Mouse (Mus musculus): Measurements from ENCODE around the gene Piezo1.

- TF ChIP-seq CTCF (IDR thresholded peaks at IDR 0.05; ENCODE audit: low read depth) (no peak), EP300 (IDR thresholded peaks at IDR 0.05; ENCODE audit: low read depth) (no peak)
Observed at GRCm38 (mm10) chr8:122525004-122525403, 26.1 kb downstream of the Piezo1 start.
